Mouse (Mus musculus): ENCODE data around the gene Slc45a1. TPM values are rescaled to one million over a fixed set of nuclear protein-coding genes. Genes with fewer than 3 reads are reported as not detected.

Slc45a1 gene
- 10 to 100 TPM; 50.7 to 52.5 TPM for total RNA-seq (2021)
- long read RNA-seq, experiment 1, transcript Slc45a1-201 (9 exons, 3,387 nt): major isoform, 29 of 91 reads
- long read RNA-seq, experiment 1, partial matches to known transcripts: 51 of 91 reads
- long read RNA-seq, experiment 1, other reads (novel, unspliced or antisense): 9 of 91 reads
- long read RNA-seq, experiment 2, transcript Slc45a1-201 (9 exons, 3,387 nt): major isoform, 32 of 82 reads
- long read RNA-seq, experiment 2, partial matches to known transcripts: 40 of 82 reads
- long read RNA-seq, experiment 2, other reads (novel, unspliced or antisense): 8 of 82 reads

DNA sequence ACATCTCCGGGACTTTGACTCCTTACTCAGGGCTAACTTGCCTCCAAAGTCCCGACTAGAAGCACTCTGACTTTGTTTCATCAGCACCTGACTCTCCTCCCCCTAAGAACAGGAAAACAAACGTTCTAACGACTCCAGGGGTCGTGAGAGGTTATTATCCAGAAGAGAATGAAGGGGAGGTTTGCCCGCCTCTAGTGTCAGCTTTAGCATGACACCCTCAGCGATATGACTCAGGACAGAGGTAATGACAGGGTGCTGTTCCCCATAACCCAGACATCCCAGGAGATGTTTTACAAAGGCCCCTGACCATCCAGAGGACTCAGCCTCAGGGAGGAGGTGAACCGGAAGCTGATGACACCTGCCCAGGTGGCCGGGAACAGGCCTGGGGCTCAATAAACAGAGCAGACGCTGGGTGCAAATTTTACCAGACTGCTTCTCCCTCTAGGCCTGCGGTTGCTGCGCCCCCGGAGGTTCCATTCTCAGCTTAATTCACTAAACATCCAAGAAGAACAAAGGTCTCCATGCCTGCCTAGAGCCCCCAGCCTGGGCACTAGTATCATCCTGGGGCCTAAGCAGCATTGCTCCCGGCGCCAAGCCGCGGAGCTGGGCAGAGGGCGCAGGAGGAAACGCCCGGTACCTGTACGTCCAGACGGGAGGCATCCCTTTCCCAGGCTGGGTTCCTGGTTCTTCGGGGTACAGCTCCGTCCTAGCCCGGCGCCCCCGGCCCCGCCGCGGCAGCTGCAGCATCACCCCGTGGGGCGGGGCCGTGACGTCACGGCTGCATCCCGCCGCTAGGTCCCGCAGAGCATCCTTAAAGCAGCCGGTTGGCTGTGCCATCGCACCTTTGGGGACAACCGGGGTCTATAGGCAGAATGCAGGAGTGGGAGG is at the start of gene Slc45a1:
Gene Slc45a1, minus strand, starts transcription at position 785 of the 888 bp plus-strand sequence.
- DNase-seq (ENCODE audit: low spot score in 2 of 2): peak; percentile 54 to 59
- intact Hi-C loops (cut with DNase I): no loop called here

DNA sequence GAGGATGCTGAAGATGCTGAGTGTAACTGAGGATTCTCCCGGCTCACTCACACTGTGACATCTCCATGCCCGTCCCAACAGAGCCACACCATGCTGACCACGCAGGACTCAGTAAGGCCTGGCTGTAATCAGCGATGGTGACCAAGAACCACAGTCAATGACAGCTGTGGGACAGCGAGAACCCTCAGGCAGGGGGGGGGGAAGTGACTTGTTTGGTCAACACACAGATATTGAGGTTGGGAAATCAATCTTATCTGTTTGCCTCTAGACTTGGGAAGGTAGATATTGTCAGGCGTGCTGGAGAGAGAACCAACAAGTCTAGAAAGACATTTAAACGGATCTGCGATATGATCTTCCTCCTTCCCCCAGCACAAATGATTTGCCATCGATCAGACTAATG is 48.9 kb upstream of the Slc45a1 start:
- no peak for DNase-seq (ENCODE audit: low spot score in 2 of 2)
- intact Hi-C loops (cut with DNase I): no loop called here

GRCm38 (mm10) chr4:150694434-150695108 is 42.6 kb upstream of the Slc45a1 start:
- intact Hi-C loops (cut with DNase I): no loop called here
- DNase-seq (ENCODE audit: low spot score in 2 of 2): no peak

DNA sequence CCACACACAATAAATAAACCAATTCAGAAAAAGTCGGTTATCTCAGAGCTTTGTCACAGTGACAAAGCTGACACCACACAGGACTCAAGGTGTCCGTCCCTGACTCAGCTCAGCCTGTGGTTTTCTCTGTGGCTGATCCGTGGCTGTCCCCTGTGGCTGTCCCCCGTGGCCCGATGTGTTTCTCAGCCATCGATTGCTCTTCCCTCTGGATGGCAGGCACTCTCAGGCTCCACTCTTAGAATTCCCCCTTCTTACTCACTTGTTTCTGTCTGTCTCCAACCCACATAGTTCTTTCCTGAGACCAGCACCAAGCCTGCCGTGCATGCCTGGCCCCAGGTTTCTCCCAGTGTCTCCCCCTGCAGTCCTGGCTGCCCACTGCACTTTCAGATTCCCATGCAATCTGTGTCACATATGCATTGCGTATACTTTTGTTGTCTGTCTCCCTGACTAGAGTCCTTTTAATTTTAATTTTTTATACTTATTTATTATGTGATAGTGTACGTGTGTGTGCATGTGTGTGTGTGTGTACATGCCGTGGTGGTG is 41.0 kb upstream of the Slc45a1 start:
- intact Hi-C loops (cut with DNase I): no loop called here

GRCm38 (mm10) chr4:150690759-150691158 is 38.8 kb upstream of the Slc45a1 start:
- DNase-seq (ENCODE audit: low spot score in 2 of 2): no peak
- intact Hi-C loops (cut with DNase I): no loop called here

More for the DNA sequence above, 41.0 kb upstream of the Slc45a1 start:
- no peak for DNase-seq (ENCODE audit: low spot score in 2 of 2)

DNA sequence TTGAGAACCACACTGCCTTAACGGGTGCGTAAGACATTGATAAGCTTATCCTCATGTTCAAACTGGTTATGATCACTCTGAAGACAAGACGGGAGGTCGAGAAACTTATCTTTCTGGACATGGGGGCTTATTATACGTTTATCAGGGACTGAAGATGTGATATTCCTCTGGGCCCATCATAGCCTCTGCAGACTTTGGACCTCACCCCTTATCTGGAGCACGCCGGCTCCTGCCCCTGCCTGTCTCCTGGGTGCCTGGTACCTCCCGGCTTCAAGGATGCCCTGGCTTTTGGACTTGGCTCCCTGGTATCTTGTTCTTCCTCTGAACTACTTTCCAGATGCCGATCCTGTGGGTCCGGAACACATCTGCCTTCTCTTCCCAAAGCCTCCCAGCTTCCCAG is 37.6 kb upstream of the Slc45a1 start:
- intact Hi-C loops (cut with DNase I): no loop called here
- no peak for DNase-seq (ENCODE audit: low spot score in 2 of 2)

- intact Hi-C loops (cut with DNase I): no loop called here
Measured at GRCm38 (mm10) chr4:150687126-150687753, 35.3 kb upstream of the Slc45a1 start.

GRCm38 (mm10) chr4:150686538-150686937 is 34.6 kb upstream of the Slc45a1 start:
- no peak for DNase-seq (ENCODE audit: low spot score in 2 of 2)
- intact Hi-C loops (cut with DNase I): no loop called here

More at GRCm38 (mm10) chr4:150687126-150687753, 35.3 kb upstream of the Slc45a1 start:
- DNase-seq (ENCODE audit: low spot score in 2 of 2): no peak

DNA sequence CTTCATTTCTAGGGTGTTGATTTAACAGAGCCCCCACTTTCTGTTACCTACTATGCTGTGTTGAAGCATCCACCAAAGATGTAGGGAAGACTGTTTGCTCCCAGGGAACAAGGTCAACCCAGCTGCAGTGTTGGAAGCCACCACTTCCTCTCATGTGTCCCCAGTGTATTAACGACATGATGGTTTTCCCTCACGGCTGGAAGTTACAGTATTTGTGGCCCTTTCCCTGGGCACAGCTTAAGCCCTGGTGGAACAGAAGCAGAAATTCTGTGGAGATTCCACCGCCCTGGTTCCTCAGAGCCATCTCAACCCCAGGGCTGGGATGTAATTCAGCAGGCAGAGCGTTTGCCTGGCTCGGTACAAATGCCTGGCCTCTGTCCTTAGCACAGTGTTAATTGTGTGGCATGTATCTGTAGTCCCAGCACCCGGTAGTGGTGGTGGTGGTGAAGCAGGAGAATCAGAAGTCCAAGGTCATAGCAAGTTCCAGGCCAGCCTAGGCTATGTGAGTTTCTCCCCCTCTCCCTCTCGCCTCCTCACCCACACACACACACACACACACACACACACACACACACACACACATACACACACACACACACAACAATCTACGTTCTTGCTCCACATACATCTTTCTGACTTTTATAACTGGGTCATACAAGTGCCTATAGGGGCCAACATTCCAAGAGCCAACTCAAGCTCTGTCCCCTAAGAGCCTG is 34.0 kb upstream of the Slc45a1 start:
- intact Hi-C loops (cut with DNase I): no loop called here
- DNase-seq (ENCODE audit: low spot score in 2 of 2): no peak

- intact Hi-C loops (cut with DNase I): no loop called here
- DNase-seq (ENCODE audit: low spot score in 2 of 2): no peak
Measured at GRCm38 (mm10) chr4:150685043-150685777, 33.2 kb upstream of the Slc45a1 start.

DNA sequence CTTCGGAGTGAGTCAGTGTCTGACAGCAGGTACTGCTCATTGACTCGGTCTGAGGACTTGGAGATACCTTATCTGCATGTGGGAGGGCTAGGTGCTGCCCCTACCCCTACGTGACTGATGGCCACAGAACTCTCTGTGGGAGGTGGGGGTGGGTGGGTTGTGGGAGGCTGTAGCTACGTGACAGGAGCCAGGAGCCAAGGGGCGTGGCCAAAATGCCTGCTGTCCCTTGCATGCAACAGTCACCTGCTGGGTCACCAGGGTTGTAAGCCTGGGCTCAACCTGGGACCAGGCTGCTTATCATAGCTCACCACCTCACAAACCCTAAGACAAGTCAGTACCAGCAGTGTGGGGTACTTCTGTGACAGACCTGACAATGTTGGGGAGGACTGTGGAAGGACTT is 28.4 kb upstream of the Slc45a1 start:
- intact Hi-C loops (cut with DNase I): no loop called here
- no peak for DNase-seq (ENCODE audit: low spot score in 2 of 2)

DNA sequence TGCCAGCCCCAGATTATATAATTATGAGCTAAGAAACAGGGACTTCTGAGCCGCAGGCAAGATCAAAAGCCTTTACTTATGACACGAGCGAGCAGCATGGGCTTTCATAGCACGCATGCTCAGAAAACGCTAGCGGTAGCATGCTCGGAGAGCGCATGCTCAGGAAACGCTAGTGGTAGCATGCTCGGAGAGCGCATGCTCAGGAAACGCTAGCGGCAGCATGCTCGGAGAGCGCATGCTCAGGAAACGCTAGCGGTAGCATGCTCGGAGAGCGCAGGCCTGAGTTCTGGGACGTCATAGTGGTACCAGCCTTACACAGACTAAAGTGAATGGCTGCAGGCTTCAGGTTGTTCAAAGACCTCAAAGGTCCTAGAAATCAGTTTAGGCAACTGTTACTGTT is 26.8 kb upstream of the Slc45a1 start:
- DNase-seq (ENCODE audit: low spot score in 2 of 2): no peak
- intact Hi-C loops (cut with DNase I): no loop called here

- intact Hi-C loops (cut with DNase I): no loop called here
- DNase-seq (ENCODE audit: low spot score in 2 of 2): no peak
Measured at GRCm38 (mm10) chr4:150677846-150678224, 25.9 kb upstream of the Slc45a1 start.

GRCm38 (mm10) chr4:150677126-150677845 is 25.3 kb upstream of the Slc45a1 start:
- intact Hi-C loops (cut with DNase I): no loop called here
- DNase-seq (ENCODE audit: low spot score in 2 of 2): no peak

GRCm38 (mm10) chr4:150676029-150676428 is 24.1 kb upstream of the Slc45a1 start:
- DNase-seq (ENCODE audit: low spot score in 2 of 2): no peak
- intact Hi-C loops (cut with DNase I): no loop called here

DNA sequence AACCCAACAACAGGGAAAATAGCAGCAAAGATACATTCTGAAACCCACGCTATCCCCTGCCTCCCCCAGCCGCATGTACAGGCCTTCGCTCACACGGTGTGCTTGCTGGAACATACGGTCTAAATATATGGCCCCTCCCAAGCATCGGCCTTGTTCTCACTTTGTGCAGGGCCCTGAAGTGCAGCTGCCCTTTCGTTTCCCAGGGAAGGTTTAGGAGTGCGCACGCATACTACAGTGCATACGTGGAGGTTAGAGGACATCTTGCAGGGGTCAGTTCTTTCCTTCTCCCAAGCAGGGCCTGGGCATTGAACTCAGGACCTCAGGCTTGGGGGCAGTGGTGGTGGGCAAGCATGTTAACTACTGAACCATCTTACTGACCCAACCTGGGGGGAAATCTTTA is 23.3 kb upstream of the Slc45a1 start:
- intact Hi-C loops (cut with DNase I): no loop called here
- no peak for DNase-seq (ENCODE audit: low spot score in 2 of 2)

DNA sequence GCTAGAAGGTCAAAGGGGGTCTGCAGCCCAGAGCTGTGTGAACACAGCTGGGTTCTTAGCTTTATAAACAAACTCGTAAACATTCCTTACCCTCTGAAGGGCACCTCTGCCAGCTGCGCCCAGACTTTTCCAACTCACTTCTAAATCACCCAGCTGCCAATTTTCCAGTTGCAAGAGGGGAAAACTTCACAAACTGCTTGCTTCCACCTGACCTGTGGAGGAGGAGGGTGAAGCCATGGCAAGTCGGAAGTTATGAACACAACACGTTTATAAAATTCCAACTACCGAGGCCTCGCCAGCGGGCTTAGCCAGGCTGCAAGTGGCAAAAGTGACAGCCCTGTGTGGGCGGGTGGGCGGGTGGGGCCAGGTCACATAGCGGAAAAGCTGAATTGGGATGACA is 13.8 kb upstream of the Slc45a1 start:
- no peak for DNase-seq (ENCODE audit: low spot score in 2 of 2)
- intact Hi-C loops (cut with DNase I): no loop called here

DNA sequence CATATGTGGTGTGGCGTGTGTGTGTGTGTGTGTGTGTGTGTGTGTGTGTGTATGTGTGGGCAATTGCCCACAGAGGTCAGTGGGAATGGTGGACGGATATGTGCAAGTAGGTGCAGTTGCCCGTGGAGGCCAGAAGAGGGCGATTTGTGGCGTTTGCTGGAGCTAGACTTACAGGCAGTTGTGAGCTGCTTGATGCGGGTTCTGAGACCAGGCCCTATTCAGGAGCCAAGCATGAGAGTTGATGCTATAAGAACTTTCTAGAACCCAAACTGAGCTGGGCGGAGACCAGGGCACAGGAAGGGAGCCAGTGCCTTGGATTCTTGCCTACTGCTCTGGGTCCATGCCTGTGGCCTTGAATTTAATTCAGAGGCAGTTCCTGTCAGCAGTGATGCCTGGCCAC is 12.8 kb upstream of the Slc45a1 start:
- intact Hi-C loops (cut with DNase I): no loop called here
- DNase-seq (ENCODE audit: low spot score in 2 of 2): no peak
